Mouse (Mus musculus) hindbrain, embryonic 10.5 days (tissue): ENCODE results near the gene Dhps. TPM values are rescaled to one million over a fixed set of nuclear protein-coding genes. Genes with fewer than 3 reads are reported as not detected.
"Not testable (repeated sequence)": the region's sequence is repeated elsewhere in the genome, so short reads cannot be mapped to it uniquely, and the experiment has no call there.

ENCODE experiments used
- DNase-seq: peaks from one replicate; pipeline ENCODE4 v3.0.0-alpha.2; 2017; ENCODE audit warnings: low spot score
- H3K27ac ChIP-seq: fragments of 300-500 bp; sonication (generic); 2 replicates; pipeline ENCODE4 v1.5.1; 2016; ENCODE audit warnings: mild to moderate bottlenecking, moderate library complexity
- H3K27me3 ChIP-seq: fragments of 300-500 bp; sonication (generic); 2 replicates; pipeline ENCODE4 v1.6.1; 2016; ENCODE audit warnings: mild to moderate bottlenecking; ENCODE audit not compliant: poor library complexity, insufficient read depth, severe bottlenecking
- H3K36me3 ChIP-seq: fragments of 300-500 bp; sonication (generic); 2 replicates; pipeline ENCODE4 v1.6.1; 2016; ENCODE audit warnings: mild to moderate bottlenecking, moderate library complexity
- H3K4me1 ChIP-seq: fragments of 300-500 bp; sonication (generic); replicated peaks from 2 replicates; pipeline ENCODE4 v1.6.1; 2016; ENCODE audit warnings: mild to moderate bottlenecking
- H3K4me3 ChIP-seq: fragments of 300-500 bp; sonication (generic); 2 replicates; pipeline ENCODE4 v1.5.1; 2016; ENCODE audit warnings: mild to moderate bottlenecking, moderate library complexity
- H3K9me3 ChIP-seq: fragments of 300-500 bp; sonication (generic); 2 replicates; pipeline ENCODE4 v1.6.1; 2016; ENCODE audit warnings: mild to moderate bottlenecking, moderate library complexity
- WGBS: fragments of 180-500 bp; shearing (Covaris S2); methylation state at CpG from one replicate; pipeline ENCODE4 v1.1.7; 2016; 5-methylcytosine and 5-hydroxymethylcytosine counted together
- polyA plus RNA-seq: library from polyadenylated mRNA; unstranded; fragments of >200 nt; fragmentation: Nextera tagmentation; extraction: Ambion mirVana; gene quantifications from 2 replicates; pipeline ENCODE4 v1.2.1, GENCODE M21; 2016

The Dhps gene
- polyA plus RNA-seq, 1 experiment from 2014 or later, result 73.7 TPM

DNA sequence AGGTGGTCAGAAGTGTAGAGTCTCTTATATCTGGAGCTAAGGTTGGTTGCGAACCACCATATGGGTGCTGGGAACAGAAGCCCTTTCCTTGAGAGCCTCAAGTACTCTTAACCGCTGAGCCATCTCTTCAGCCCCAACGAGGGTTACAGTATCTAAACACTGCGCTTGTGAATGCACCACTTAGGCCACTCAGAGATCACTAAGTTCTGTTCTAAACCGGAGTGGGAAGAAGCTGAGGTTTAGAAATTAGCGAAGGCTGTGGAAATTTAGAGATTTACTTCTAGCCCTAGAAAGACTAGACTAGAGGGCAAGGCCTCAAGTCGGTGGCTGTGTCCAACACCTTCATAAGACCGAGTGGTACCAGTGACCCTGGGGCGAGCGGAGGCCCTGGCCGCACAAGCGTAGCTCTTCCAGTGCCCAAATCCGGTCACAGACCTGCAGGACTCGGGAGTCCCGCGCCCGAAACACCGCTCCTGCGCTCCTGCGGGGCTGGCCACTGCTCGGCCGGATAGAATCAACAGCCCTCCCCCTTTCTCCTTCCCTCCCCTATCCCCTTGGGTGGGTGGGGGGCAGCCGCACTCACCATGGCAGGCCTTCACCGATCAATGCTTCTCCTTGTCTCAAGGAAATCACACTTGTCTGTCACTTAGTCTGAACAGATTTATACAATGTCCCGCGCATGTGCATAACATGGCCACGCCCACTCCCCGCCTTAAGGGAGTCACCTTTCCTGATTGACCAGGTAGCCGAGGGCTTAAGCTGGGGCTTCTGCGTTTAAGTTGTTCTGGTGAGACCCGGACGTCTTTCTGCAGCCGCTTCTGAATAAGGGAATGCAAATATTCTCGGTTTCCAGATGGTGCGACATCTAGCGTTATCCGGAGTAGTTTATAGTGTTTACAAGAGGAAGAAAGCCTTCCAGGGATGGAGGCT is 47.8 kb downstream of the Dhps start:
- Histone ChIP-seq H3K27me3 (no peaks in the 10 kb centered on the region), H3K4me1 (peaks cover 7% of the 10 kb centered on the region), H3K27ac (peak overlapping the region; percentile 86), H3K36me3 (no peaks in the 10 kb centered on the region), H3K4me3 (peak overlapping the region; percentile 64), H3K9me3 (no peaks in the 10 kb centered on the region)
- 9% methylated on average over 37 of the region's 37 CpGs for WGBS
- DNase-seq, result peak; percentile 83

DNA sequence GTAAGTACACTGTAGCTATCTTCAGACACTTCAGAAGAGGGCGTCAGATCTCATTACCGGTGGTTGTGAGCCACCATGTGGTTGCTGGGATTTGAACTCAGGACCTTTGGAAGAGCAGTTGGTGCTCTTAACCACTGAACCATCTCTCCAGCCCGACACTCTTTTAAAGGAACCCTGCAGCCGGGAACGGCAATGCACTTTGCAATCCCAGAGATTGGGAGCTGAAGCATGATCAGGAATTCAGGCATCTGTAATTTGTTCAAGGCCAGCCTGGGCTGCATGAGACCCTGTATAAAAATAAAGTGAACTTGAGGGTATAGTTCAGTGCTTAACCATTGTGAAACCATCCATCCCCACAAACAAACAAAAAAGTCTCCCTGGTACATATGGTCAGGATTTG is 48.7 kb downstream of the Dhps start:
- not testable (repeated sequence) for H3K9me3 ChIP-seq, H3K27ac ChIP-seq, H3K27me3 ChIP-seq, H3K36me3 ChIP-seq, H3K4me1 ChIP-seq, H3K4me3 ChIP-seq, DNase-seq
- WGBS, result 81% methylated on average over 5 of the region's 5 CpGs

DNA sequence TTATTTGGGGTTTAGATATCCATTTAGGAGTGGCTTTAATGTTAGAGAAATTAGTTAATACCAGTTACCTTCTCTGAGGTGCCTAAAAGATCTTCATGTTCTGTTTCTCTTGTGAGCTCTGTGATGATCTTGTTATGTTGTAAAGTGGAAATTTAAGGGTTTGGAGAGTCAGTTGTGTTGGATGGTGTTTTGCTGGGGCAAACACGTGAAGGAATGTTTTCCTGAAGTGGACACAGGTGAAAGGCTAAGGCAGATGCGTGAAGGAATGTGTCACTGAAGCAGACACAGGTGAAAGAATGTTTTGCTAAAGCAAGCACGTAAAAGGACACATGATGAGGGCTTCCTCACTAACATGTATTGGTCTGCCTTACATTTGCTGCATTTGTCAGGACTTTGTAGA is 51.4 kb downstream of the Dhps start, which contains the start of gene Zfp791:
Gene Zfp791 (minus strand): TSS at position 101 of the 400 bp plus-strand sequence.
- H3K4me3 ChIP-seq, result no peak within 1 kb of the TSS
- DNase-seq, result no peak
- no peaks in the 10 kb centered on the region for H3K36me3 ChIP-seq
- 86% methylated on average over 3 of the region's 3 CpGs for WGBS
- H3K27ac ChIP-seq, result no peak within 1 kb of the TSS
- peaks cover 7% of the 10 kb centered on the region for H3K4me1 ChIP-seq
- H3K9me3 ChIP-seq, result no peaks in the 10 kb centered on the region
- H3K27me3 ChIP-seq, result no peaks in the 10 kb centered on the region

DNA sequence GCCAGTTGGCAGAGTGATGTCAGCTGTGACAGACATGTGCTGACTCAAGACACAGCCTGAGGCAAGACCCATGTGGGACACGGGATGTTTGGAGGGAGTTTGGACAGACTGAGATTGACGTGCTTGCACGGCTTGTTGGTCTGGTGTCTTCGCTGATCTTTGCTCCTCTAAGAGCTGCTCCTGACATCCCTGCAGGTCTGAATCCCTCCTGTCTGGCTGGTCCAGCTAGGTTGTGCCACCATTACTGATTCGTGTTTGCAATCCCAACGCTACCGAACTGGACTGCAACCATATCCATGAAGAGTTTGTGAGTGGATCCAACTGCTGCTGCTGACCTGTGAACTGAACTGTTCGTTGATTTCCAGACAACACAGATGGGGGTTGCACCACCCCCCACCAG is 52.1 kb downstream of the Dhps start:
- no peak for DNase-seq
- 92% methylated on average over 8 of the region's 8 CpGs for WGBS
- Histone ChIP-seq H3K9me3 (no peaks in the 10 kb centered on the region), H3K36me3 (no peaks in the 10 kb centered on the region), H3K4me3 (no peak overlapping the region), H3K27me3 (no peaks in the 10 kb centered on the region), H3K4me1 (peaks cover 7% of the 10 kb centered on the region), H3K27ac (no peak overlapping the region)

Other genes starting within 250 kb of the Dhps start
- 3.8 and 5.5 TPM in 2 replicates for gene Dand5, start 248.9 kb upstream of the Dhps start, polyA plus RNA-seq
- gene Gadd45gip1, start 240.2 kb upstream of the Dhps start, polyA plus RNA-seq, result 43.7 and 45.8 TPM in 2 replicates
- gene Rad23a, start 231.1 kb upstream of the Dhps start, polyA plus RNA-seq, result 115 TPM in 2 replicates
- gene Calr, start 224.8 kb upstream of the Dhps start, polyA plus RNA-seq, result 783 and 812 TPM in 2 replicates
- gene Farsa, start 214.8 kb upstream of the Dhps start, polyA plus RNA-seq, result 129 and 134 TPM in 2 replicates
- 61.5 and 67.1 TPM in 2 replicates for gene Syce2, start 199.6 kb upstream of the Dhps start, polyA plus RNA-seq
- 35.5 and 43.4 TPM in 2 replicates for gene Gcdh, start 177.8 kb upstream of the Dhps start, polyA plus RNA-seq
- 18.2 and 21.5 TPM in 2 replicates for gene Klf1, start 169.8 kb upstream of the Dhps start, polyA plus RNA-seq
- gene Dnase2a, start 163.2 kb upstream of the Dhps start, polyA plus RNA-seq, result 5.8 and 6.6 TPM in 2 replicates
- 5.0 and 12.7 TPM in 2 replicates for gene Mast1, start 134.4 kb upstream of the Dhps start, polyA plus RNA-seq
- 0.55 and 0.88 TPM in 2 replicates for gene Rtbdn, start 124.8 kb upstream of the Dhps start, polyA plus RNA-seq
- not detected in 2 replicates for gene Gm49661, start 102.3 kb upstream of the Dhps start, polyA plus RNA-seq
- gene Prdx2, start 102.2 kb upstream of the Dhps start, polyA plus RNA-seq, result 1,241 and 1,456 TPM in 2 replicates
- gene Rnaseh2a, start 102.0 kb upstream of the Dhps start, polyA plus RNA-seq, result 137 and 146 TPM in 2 replicates
- gene Junb, start 93.0 kb upstream of the Dhps start, polyA plus RNA-seq, result 6.5 and 8.7 TPM in 2 replicates
- 14.5 and 16.8 TPM in 2 replicates for gene Hook2, start 81.2 kb upstream of the Dhps start, polyA plus RNA-seq
- not detected in 2 replicates for gene Best2, start 57.2 kb upstream of the Dhps start, polyA plus RNA-seq
- gene Asna1, start 46.5 kb upstream of the Dhps start, polyA plus RNA-seq, result 162 and 176 TPM in 2 replicates
- 149 and 164 TPM in 2 replicates for gene Trir, start 44.9 kb upstream of the Dhps start, polyA plus RNA-seq
- gene Tnpo2, start 34.8 kb upstream of the Dhps start, polyA plus RNA-seq, result 27.4 and 28.4 TPM in 2 replicates
- 28.0 and 33.4 TPM in 2 replicates for gene Fbxw9, start 11.7 kb upstream of the Dhps start, polyA plus RNA-seq
- gene Gm5741, start 3.8 kb upstream of the Dhps start, polyA plus RNA-seq, result 0.86 and 1.0 TPM in 2 replicates
- 134 and 136 TPM in 2 replicates for gene Wdr83os, start 9.0 kb downstream of the Dhps start, polyA plus RNA-seq
- gene Wdr83, start 9.5 kb downstream of the Dhps start, polyA plus RNA-seq, result 63.4 TPM in 2 replicates
- gene Man2b1, start 11.5 kb downstream of the Dhps start, polyA plus RNA-seq, result 19.8 and 23.1 TPM in 2 replicates
- gene Zfp791, start 51.3 kb downstream of the Dhps start, polyA plus RNA-seq, result 0.81 and 1.7 TPM in 2 replicates
- not detected in 2 replicates for gene Cks1brt, start 80.2 kb downstream of the Dhps start, polyA plus RNA-seq
- not detected in 2 replicates for gene Olfr371, start 154.2 kb downstream of the Dhps start, polyA plus RNA-seq
- 127 and 145 TPM in 2 replicates for gene Orc6, start 227.9 kb downstream of the Dhps start, polyA plus RNA-seq
- gene Vps35, start 228.0 kb downstream of the Dhps start, polyA plus RNA-seq, result 147 and 153 TPM in 2 replicates